Mouse (Mus musculus) embryonic facial prominence, embryonic 15.5 days (tissue): ENCODE measurements around the gene Arsb. TPM values are rescaled to one million over a fixed set of nuclear protein-coding genes. Genes with fewer than 3 reads are reported as not detected.

ENCODE experiments used
- ATAC-seq: fragments of 200-750 bp; cut with Nextera tagmentation; 2 replicates; pipeline ENCODE4 v1.8.0; 2017; ENCODE audit warnings: low read depth, moderate TSS enrichment; ENCODE audit not compliant: insufficient number of reproducible peaks, low FRiP score, low TSS enrichment
- H3K27ac ChIP-seq: fragments of 300-500 bp; sonication (generic); replicated peaks from 2 replicates; pipeline ENCODE4 v1.5.1; 2015; ENCODE audit warnings: mild to moderate bottlenecking, inconsistent platforms
- H3K27me3 ChIP-seq: fragments of 300-500 bp; sonication (generic); 2 replicates; pipeline ENCODE4 v1.6.1; 2015; ENCODE audit warnings: inconsistent platforms
- H3K36me3 ChIP-seq: fragments of 300-500 bp; sonication (generic); 2 replicates; pipeline ENCODE4 v1.6.1; 2015; ENCODE audit warnings: mild to moderate bottlenecking, inconsistent platforms
- H3K4me1 ChIP-seq: fragments of 300-500 bp; sonication (generic); 2 replicates; pipeline ENCODE4 v1.6.1; 2015; ENCODE audit warnings: inconsistent platforms
- H3K4me2 ChIP-seq: fragments of 300-500 bp; sonication (generic); replicated peaks from 2 replicates; pipeline ENCODE4 v1.6.1; 2015; ENCODE audit warnings: mild to moderate bottlenecking, inconsistent platforms
- H3K4me3 ChIP-seq: fragments of 300-500 bp; sonication (generic); replicated peaks from 2 replicates; pipeline ENCODE4 v1.5.1; 2015; ENCODE audit warnings: mild to moderate bottlenecking, inconsistent platforms
- H3K9ac ChIP-seq: fragments of 300-500 bp; sonication (generic); 2 replicates; pipeline ENCODE4 v1.6.1; 2015; ENCODE audit warnings: inconsistent platforms
- H3K9me3 ChIP-seq: fragments of 300-500 bp; sonication (generic); replicated peaks from 2 replicates; pipeline ENCODE4 v1.6.1; 2016; ENCODE audit warnings: inconsistent platforms
- WGBS: fragments of 180-500 bp; shearing (Covaris S2); methylation state at CpG from one replicate; pipeline ENCODE4 v1.1.7; 2015; 5-methylcytosine and 5-hydroxymethylcytosine counted together
- polyA plus RNA-seq: library from polyadenylated mRNA; unstranded; fragments of >200 nt; fragmentation: Nextera tagmentation; extraction: Ambion mirVana; gene quantifications from 2 replicates; pipeline ENCODE4 v1.2.1, GENCODE M21; 2015

Arsb gene
- polyA plus RNA-seq, 1 experiment from 2014 or later: 21.5 TPM

DNA sequence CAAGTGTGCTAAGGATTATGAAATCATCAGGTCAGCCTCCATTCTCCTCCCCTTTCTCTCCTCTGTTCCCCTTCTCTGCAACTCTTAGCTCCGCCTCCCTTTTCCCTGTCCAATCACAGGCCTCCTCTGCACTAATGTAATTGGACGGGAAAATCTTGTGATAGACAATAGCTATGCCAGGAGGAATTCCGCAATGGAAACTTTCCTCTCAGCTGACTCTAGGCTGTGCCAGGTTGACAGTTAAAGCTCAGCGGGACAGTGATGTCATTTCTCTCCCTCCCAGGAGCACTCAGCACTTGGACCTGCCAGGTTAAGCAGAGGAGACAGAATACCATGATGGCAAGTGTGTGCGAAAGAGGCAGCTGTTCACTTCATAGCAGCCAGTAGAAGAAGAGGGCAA, 95.2 kb downstream of the Arsb start:
- H3K27me3 ChIP-seq: no peaks in the 10 kb centered on the region
- no peak overlapping the region for H3K4me3 ChIP-seq
- H3K4me1 ChIP-seq: peaks cover 15% of the 10 kb centered on the region
- H3K9me3 ChIP-seq: no peaks in the 10 kb centered on the region
- H3K4me2 ChIP-seq: no peak overlapping the region
- H3K36me3 ChIP-seq: no peaks in the 10 kb centered on the region
- no peak for ATAC-seq
- H3K27ac ChIP-seq: no peak overlapping the region
- WGBS: 78% methylated on average over 5 of the region's 5 CpGs
- H3K9ac ChIP-seq: no peak overlapping the region

- Histone ChIP-seq H3K9me3 (no peaks in the 10 kb centered on the region), H3K27me3 (no peaks in the 10 kb centered on the region), H3K27ac (peak overlapping the region; percentile 61), H3K36me3 (no peaks in the 10 kb centered on the region), H3K4me3 (no peak overlapping the region), H3K4me2 (no peak overlapping the region), H3K4me1 (peaks cover 12% of the 10 kb centered on the region; the same call in 1 of the 2 replicates), H3K9ac (no peak overlapping the region)
- no peak for ATAC-seq
- WGBS: 56% methylated on average over 10 of the region's 10 CpGs
Observed at GRCm38 (mm10) chr13:93871681-93872080, 100.3 kb downstream of the Arsb start.

- Histone ChIP-seq H3K36me3 (no peaks in the 10 kb centered on the region), H3K4me2 (no peak overlapping the region), H3K4me3 (no peak overlapping the region), H3K4me1 (peaks cover 12% of the 10 kb centered on the region; the same call in 1 of the 2 replicates), H3K9me3 (no peaks in the 10 kb centered on the region), H3K9ac (no peak overlapping the region), H3K27me3 (no peaks in the 10 kb centered on the region), H3K27ac (peak overlapping the region; percentile 61)
- 59% methylated on average over 6 of the region's 6 CpGs for WGBS
- no peak for ATAC-seq
Observed at GRCm38 (mm10) chr13:93872591-93872990, 101.2 kb downstream of the Arsb start.

- Histone ChIP-seq H3K4me3 (no peak overlapping the region), H3K27me3 (no peaks in the 10 kb centered on the region), H3K36me3 (no peaks in the 10 kb centered on the region), H3K4me2 (no peak overlapping the region), H3K27ac (no peak overlapping the region), H3K9me3 (no peaks in the 10 kb centered on the region), H3K9ac (no peak overlapping the region), H3K4me1 (no peaks in the 10 kb centered on the region)
- no peak for ATAC-seq
- 53% methylated on average over 2 of the region's 2 CpGs for WGBS
Observed at GRCm38 (mm10) chr13:93877924-93878323, 106.5 kb downstream of the Arsb start.

DNA sequence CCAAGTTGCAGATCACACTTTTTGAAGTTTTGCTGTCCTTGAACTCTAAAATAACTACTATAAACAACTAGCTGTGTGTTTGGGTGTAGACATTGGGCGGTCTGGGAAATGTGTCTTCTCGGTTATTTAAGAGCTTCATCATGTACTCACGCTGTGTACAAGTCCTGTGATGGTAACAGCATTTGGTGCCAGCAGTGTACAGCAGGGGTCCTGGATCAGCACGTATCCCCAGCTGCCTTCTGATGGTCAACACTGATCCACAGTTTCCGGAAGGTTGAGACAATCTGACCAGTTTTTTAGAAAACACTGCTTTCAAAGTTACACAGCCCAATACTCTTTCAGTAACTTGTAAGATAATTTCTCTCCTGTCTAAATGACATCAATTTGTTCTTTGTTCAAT, 108.0 kb downstream of the Arsb start:
- no peak overlapping the region for H3K9ac ChIP-seq
- no peak overlapping the region for H3K27ac ChIP-seq
- WGBS: 88% methylated on average over 5 of the region's 5 CpGs
- H3K9me3 ChIP-seq: no peaks in the 10 kb centered on the region
- no peak overlapping the region for H3K4me3 ChIP-seq
- ATAC-seq: no peak
- H3K4me2 ChIP-seq: no peak overlapping the region
- no peaks in the 10 kb centered on the region for H3K36me3 ChIP-seq
- no peaks in the 10 kb centered on the region for H3K4me1 ChIP-seq
- no peaks in the 10 kb centered on the region for H3K27me3 ChIP-seq

GRCm38 (mm10) chr13:93882132-93882531, 110.7 kb downstream of the Arsb start:
- no peak for ATAC-seq
- WGBS: 62% methylated on average over 3 of the region's 3 CpGs
- Histone ChIP-seq H3K4me1 (peaks cover 6% of the 10 kb centered on the region; the same call in 1 of the 2 replicates), H3K9me3 (no peaks in the 10 kb centered on the region), H3K27me3 (no peaks in the 10 kb centered on the region), H3K4me2 (no peak overlapping the region), H3K4me3 (no peak overlapping the region), H3K27ac (no peak overlapping the region), H3K36me3 (no peaks in the 10 kb centered on the region), H3K9ac (no peak overlapping the region)

DNA sequence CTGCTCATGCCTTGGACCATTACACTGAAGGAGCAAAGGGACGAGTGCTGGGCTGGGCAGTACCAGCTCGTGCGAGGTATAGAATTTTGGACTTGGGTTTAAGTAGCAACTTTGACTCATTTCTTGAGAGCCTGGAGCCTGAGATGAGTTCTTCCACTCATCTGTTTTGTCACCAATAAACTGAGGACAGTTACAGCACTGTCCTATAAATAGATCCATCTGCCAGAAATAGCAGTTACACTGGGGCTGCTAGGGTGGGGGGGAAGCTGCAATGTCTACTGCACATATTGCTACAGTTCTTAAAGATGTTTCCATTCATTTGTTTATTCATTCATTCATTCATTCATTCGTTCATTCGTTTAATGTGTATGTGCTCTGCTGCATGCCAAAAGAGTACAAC, 115.6 kb downstream of the Arsb start:
- H3K4me3 ChIP-seq: no peak overlapping the region
- H3K36me3 ChIP-seq: no peaks in the 10 kb centered on the region
- no peaks in the 10 kb centered on the region for H3K9me3 ChIP-seq
- H3K4me2 ChIP-seq: no peak overlapping the region
- no peak; the same call in 1 of the 2 replicates for ATAC-seq
- peak overlapping the region; percentile 65 for H3K27ac ChIP-seq
- peaks cover 13% of the 10 kb centered on the region for H3K4me1 ChIP-seq
- WGBS: 89% methylated on average over 5 of the region's 5 CpGs
- no peak overlapping the region for H3K9ac ChIP-seq
- no peaks in the 10 kb centered on the region for H3K27me3 ChIP-seq

DNA sequence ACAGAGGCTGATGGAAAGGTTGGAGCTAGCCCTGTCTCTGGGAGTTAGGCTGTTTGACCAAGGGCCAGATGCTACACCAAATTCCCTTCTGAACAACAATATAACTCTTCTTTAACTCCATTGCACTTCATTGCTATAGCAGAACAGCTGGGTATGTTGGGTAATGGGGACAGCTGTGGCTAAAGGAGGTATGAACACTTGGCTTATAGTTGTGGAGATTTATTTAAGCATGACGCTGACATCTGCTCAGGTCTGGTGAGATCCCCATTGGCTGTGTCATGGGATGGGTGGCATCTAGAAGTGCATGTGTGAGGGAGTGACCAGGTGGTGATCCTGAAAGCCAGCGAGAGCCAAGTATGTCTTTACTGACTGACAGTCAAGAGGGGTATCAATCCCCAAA, 116.8 kb downstream of the Arsb start:
- Histone ChIP-seq H3K9me3 (no peaks in the 10 kb centered on the region), H3K9ac (no peak overlapping the region), H3K27ac (peak overlapping the region; percentile 65), H3K36me3 (no peaks in the 10 kb centered on the region), H3K27me3 (no peaks in the 10 kb centered on the region), H3K4me3 (no peak overlapping the region), H3K4me2 (no peak overlapping the region), H3K4me1 (peaks cover 13% of the 10 kb centered on the region)
- WGBS: 76% methylated on average over 2 of the region's 2 CpGs
- ATAC-seq: peak; percentile 61; the same call in 1 of the 2 replicates

DNA sequence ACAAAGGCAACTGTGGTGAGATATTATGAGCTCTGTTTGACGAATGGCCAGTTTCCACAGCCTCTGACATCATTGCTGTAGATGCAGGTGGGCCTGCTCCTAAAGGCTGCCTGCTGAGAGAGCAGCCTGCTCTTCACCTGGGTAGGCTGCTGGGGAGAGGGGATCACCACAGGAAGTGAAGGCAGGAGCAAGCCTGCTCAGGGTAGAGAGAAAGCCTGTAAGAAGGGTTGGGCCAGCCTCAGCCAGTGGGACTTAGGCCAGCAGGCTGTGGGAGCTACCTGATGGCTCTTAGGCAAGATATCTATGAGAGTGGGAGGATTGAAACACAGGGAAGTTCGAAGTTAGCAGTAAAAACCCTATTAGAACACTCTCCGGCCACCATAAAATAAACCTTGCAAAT, 117.5 kb downstream of the Arsb start:
- no peak for ATAC-seq
- Histone ChIP-seq H3K9me3 (no peaks in the 10 kb centered on the region), H3K4me3 (no peak overlapping the region), H3K27me3 (no peaks in the 10 kb centered on the region), H3K9ac (no peak overlapping the region), H3K4me1 (peaks cover 13% of the 10 kb centered on the region), H3K4me2 (no peak overlapping the region), H3K36me3 (no peaks in the 10 kb centered on the region), H3K27ac (no peak overlapping the region)
- 87% methylated on average over 3 of the region's 3 CpGs for WGBS

- H3K4me2 ChIP-seq: no peak overlapping the region
Observed at GRCm38 (mm10) chr13:93889991-93890390, 118.6 kb downstream of the Arsb start.

DNA sequence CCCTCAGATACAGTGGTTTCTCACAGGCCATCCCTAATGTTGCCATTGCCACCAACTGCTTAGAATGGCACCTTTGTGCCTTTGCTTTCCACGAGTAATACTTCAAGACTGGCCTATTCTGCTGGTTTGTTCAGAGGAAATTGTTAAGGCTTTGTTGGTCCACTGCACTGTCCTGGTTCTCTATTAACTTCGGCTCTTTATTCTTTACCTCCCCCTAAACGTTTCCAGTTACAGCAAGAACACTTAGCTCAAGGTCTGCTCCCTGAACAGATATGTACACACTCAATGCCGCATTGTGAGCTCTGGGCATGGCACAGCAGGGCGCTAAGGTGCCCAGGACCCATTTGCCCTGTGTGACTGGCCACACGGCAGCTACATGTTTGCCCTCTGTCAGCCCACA, 119.8 kb downstream of the Arsb start:
- Histone ChIP-seq H3K36me3 (no peaks in the 10 kb centered on the region), H3K27ac (no peak overlapping the region), H3K4me1 (peaks cover 13% of the 10 kb centered on the region), H3K27me3 (no peaks in the 10 kb centered on the region), H3K9ac (no peak overlapping the region), H3K4me3 (no peak overlapping the region), H3K9me3 (no peaks in the 10 kb centered on the region), H3K4me2 (no peak overlapping the region)
- ATAC-seq: no peak
- WGBS: 79% methylated on average over 6 of the region's 6 CpGs

More at GRCm38 (mm10) chr13:93889991-93890390, 118.6 kb downstream of the Arsb start:
- Histone ChIP-seq H3K9me3 (no peaks in the 10 kb centered on the region), H3K36me3 (no peaks in the 10 kb centered on the region), H3K27me3 (no peaks in the 10 kb centered on the region), H3K27ac (no peak overlapping the region), H3K9ac (no peak overlapping the region), H3K4me3 (no peak overlapping the region), H3K4me1 (peaks cover 13% of the 10 kb centered on the region)
- ATAC-seq: no peak
- WGBS: 72% methylated on average over 3 of the region's 3 CpGs

DNA sequence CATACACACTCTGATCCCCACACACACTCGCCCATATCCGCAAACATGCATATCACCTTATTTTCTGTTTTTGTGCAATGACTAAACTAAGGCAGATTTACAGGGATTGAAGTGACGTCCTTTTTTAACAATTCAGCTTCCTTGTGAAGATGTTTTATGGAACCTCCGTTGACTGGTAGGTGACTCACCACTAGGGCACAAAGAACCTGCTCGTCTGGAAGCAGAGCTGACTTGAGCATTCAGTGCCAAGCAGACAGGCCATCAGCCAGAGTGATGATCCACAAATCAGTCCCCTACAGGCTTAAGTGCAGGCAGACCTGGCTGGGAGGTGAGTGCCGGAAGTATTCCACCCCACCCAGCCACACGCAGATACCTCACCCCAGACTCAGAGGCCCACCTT, 120.7 kb downstream of the Arsb start:
- Histone ChIP-seq H3K4me3 (no peak overlapping the region), H3K27me3 (no peaks in the 10 kb centered on the region), H3K4me1 (peaks cover 7% of the 10 kb centered on the region; the same call in 1 of the 2 replicates), H3K9ac (no peak overlapping the region), H3K4me2 (no peak overlapping the region), H3K36me3 (no peaks in the 10 kb centered on the region), H3K27ac (no peak overlapping the region), H3K9me3 (no peaks in the 10 kb centered on the region)
- 85% methylated on average over 7 of the region's 7 CpGs for WGBS
- ATAC-seq: no peak
